Mouse (Mus musculus) 416B (cell line): ENCODE results near the gene Lrrc4.

Experiments used
- DNase-seq: peaks from one replicate; pipeline ENCODE4 v3.0.0; 2011; ENCODE audit warnings: low read depth

Lrrc4 gene

GRCm38 (mm10) chr6:28674686-28675085 is 156.9 kb downstream of the Lrrc4 start:
- DNase-seq: no peak

DNA sequence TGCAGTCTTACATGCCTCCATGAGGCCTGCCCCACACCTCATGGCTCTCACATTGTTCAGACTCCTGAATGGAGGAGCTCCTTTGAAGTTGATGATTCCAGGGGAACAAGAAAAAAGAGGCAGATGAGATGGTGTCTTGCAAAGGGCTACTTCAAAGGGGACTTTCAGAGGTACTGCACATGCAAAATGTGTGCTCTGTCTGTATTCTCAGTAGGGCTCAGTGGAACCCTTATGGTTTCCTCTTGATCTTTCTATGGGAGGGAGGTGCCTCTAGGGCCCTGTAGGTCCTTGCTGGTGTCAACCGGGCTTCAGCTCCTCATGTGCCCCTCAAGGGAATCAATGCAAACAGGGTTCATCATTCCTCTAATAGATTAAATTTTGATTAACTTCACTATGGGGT is 159.2 kb downstream of the Lrrc4 start:
- no peak for DNase-seq

GRCm38 (mm10) chr6:28669251-28669650 is 162.3 kb downstream of the Lrrc4 start:
- DNase-seq: no peak

DNA sequence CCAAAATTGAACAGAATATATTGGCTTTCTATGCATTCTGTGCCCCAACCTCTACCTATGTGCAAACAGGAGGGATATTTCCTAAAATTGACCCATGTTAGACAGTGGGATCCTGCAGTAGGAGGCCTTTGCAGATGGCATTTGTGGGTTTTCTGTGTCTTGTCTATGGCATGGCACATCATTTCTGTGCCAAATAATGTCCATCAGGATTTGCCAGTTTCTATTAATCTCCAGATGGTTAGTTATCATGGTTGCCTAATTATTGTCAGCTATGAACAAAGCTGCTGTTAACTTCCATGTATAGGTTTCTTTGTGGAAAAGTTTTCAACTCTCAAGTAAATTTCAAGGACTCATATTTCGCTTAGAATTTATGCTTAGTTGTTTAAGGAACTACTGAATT is 164.0 kb downstream of the Lrrc4 start:
- DNase-seq: no peak

DNA sequence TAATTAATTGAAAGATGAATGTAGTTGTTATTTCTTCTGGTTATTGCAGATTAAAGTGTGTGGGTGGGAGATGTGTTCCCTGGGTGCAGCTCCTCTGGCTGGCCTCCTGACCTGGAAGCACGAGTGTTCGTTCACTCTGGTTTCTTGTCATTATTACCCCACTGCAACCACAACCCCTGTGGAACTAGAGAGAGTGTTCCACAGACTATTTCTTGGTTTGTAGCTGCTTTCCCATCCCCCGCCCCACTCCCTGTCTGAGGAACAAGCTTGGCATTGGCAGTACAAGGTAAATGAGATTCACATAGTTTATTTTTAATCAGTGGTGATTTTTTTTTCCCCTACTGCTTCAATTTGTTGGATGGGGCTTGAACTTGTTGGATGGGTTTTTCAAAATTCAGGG is 166.8 kb downstream of the Lrrc4 start:
- DNase-seq: no peak

DNA sequence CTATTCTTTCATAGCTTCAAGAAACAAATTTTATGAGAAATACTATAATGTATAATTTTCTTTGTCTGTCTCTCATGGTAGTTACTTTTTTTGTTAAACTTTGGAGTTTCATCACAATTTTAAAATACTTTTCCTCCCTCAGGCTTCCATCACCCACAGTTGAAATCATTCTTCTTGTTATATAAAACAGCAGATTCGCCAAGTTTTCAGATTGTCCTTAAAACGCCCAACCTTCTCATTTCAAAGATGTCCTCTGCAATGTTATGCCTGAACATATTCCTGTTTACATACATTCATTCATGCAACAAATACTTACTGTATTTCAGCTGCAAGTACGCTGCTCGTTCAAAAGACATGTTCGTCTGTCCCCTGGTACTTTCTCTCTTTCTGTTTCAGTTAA is 167.9 kb downstream of the Lrrc4 start:
- DNase-seq: no peak

GRCm38 (mm10) chr6:28663004-28663403 is 168.5 kb downstream of the Lrrc4 start:
- DNase-seq: peak; percentile 51

DNA sequence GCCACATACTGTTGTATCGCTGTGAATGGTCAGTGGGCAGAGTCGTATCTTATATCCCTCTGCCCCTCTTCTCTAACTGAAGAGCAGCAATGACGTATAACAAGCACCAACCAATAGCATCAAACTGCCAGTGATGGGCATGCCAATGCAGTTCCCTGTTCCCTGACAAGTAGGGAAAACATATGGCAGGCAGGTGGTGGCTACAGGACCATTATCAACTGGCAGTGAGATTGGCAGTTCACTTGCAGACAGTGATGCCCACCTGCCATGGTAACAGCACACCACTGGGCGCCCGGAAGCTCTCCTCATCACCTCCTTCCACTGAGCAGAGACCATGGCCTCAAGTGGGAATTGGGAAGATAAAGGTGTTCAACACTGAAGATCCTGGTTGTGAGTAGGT is 175.0 kb downstream of the Lrrc4 start:
- no peak for DNase-seq

GRCm38 (mm10) chr6:28645231-28645630 is 186.3 kb downstream of the Lrrc4 start:
- DNase-seq: no peak

DNA sequence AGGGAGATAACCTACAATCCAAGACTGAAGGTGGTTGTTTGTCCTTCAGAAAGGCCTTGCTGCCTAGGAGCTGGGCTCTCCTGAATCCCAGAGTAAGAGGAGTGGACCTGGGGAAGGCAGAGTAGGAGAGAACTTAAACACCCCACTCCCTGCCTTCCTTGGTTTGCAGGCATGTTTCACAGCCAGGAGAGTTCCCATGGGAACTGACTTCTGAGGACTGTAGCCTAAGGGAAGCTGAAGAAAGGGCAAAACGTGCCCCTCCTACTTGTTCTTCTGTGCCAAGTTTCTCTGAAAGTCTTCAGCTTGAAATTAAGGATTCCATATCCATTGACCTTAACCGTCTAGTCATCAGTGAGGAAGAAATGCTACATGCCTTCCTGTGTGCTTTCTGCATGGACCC is 188.6 kb downstream of the Lrrc4 start:
- DNase-seq: no peak

- DNase-seq: no peak
Measured at GRCm38 (mm10) chr6:28640088-28640487, 191.5 kb downstream of the Lrrc4 start.

DNA sequence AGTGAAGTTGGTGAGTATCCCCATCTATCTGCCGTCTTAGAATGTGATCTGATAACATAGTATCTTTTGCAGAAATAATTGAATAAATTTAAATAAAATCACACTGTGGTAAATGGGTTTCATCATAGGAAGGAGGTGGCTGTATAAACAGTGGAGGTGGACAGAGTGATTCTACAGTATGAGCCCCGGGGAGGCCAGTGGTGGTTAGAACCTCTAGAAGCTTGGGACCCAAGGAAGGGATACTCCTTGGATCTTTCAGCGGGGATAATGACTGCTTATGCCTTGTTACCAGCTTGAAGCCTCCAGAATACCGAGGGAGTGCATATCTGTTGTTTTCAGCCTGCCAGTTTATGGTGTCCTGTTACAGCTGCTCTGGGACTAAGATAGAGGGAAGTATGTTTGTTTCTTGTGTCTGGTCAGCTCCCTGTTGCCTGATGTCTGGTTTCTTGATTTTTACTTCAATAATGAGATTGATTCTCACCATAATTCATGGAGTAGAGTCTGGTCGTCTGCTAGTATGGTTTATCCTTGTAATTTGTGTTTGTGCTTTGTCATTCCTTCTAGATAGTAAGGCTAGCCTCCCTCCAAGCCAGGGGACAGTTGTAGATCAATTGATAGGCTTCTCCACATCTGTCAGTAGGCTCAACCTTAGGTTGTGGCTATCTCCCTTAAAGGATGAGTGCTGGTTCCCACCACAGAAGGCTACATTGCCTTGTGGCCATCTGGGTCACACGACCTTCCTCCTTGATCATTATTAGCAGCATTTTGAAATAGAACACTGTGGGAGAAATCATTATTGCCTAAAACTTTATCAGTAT is 195.8 kb downstream of the Lrrc4 start:
- DNase-seq: peak; percentile 28

- peak; percentile 28 for DNase-seq
Measured at GRCm38 (mm10) chr6:28635092-28635491, 196.5 kb downstream of the Lrrc4 start.

- no peak for DNase-seq
Measured at GRCm38 (mm10) chr6:28633656-28634055, 197.9 kb downstream of the Lrrc4 start.

GRCm38 (mm10) chr6:28633120-28633519 is 198.4 kb downstream of the Lrrc4 start:
- DNase-seq: no peak

DNA sequence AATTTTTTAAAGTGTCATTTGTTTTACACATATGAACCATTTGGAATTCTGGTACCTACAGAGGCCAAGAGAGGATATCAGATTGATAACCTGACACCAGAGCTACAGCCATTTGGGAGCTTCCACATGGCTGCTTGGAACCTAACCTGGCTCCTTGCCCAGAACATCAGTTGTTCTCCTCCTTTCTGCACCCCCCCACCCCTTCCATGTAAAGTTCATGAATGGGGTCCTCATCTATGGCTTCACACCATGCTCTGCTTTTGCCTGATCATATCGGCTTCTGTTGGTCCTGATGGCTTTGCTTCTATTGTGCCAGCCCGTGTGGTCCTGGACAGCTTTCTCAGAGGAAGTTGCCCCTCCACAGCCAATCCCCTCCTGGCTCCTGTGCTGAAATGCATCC is 200.6 kb downstream of the Lrrc4 start:
- no peak for DNase-seq

- DNase-seq: no peak
Measured at GRCm38 (mm10) chr6:28629866-28630265, 201.7 kb downstream of the Lrrc4 start.

DNA sequence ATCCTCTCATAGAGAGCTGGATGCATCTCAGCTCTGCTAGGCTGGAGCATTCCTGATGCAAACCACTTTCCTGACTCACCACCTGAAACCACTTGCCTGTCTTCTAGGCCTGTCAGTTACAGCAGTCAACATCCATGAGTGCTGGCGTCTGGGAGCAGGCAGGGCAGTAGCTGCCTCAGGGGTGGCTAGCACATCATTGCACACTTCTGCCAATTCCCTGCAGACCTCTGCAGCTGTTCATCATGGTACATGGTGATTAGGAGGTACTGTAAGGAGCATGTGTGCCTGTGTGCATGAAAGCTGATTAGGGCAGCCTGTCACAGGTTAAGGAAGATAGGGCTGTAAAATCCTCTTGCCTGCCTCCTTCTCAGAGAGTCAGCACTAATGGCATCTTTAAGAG is 203.1 kb downstream of the Lrrc4 start:
- DNase-seq: no peak

DNA sequence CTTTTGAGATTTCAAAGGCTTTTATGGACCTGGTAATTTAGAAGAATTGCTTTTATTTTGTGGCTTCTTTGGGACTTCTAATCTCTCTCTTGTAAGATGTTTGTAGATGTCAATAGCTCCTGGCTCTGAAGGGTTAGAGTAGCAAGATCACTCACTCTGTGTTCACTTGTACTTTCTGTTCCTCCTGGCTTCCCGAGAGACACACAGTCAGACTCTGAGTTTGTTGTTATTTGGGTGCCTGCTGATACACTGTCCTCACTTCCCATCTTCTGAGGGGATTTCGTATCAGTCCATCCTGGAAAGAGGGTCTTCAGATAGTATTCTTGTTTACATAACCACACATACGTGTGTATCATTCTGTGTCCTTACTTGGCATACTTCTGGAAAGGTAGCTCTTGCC is 208.6 kb downstream of the Lrrc4 start:
- no peak for DNase-seq

GRCm38 (mm10) chr6:28622522-28622921 is 209.0 kb downstream of the Lrrc4 start:
- peak; percentile 93 for DNase-seq

DNA sequence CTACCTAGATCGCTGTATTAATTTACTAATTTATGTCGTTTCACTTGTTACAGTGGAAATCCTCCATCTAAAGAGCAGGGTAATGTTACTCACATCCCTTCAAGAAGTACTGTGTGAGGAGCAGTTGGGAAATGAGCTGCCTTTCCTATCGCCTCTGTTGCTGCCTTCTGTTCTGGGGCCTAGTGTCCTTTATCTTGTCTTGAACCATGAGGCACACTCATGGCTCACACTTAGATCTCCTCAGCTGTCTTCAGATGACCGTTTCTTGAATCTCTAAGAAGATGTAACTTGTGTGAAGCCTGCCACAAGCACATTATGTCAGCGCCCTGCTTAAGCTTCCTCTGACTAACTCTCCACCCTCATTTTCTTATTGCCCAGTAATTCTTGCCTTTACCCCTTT is 209.6 kb downstream of the Lrrc4 start:
- no peak for DNase-seq

GRCm38 (mm10) chr6:28621431-28621830 is 210.1 kb downstream of the Lrrc4 start:
- no peak for DNase-seq

- peak; percentile 94 for DNase-seq
Measured at GRCm38 (mm10) chr6:28618751-28619153, 212.8 kb downstream of the Lrrc4 start.

GRCm38 (mm10) chr6:28618299-28618698 is 213.2 kb downstream of the Lrrc4 start:
- no peak for DNase-seq
